Mouse (Mus musculus) macrophage (primary cell): ENCODE data around the gene Slc35g1. TPM values are rescaled to one million over a fixed set of nuclear protein-coding genes. Genes with fewer than 3 reads are reported as not detected.

Experiments
- H3K27ac ChIP-seq: fragments of 350-480 bp; formaldehyde crosslinking; 2 replicates; pipeline ENCODE4 v1.9.0; 2021
- H3K36me3 ChIP-seq: fragments of 350-480 bp; formaldehyde crosslinking; 2 replicates; pipeline ENCODE4 v1.9.0; 2021; ENCODE audit errors: inconsistent target
- H3K4me3 ChIP-seq: fragments of 350-480 bp; formaldehyde crosslinking; 2 replicates; pipeline ENCODE4 v1.9.0; 2021; ENCODE audit errors: inconsistent target
- H3K79me2 ChIP-seq: fragments of 350-480 bp; formaldehyde crosslinking; 2 replicates; pipeline ENCODE4 v1.9.0; 2021; ENCODE audit errors: inconsistent target
- WGBS: methylation state at CpG from one replicate; pipeline ENCODE4 v1.1.7; 2026; ENCODE audit warnings: inconsistent platforms; ENCODE audit not compliant: missing documents; 5-methylcytosine and 5-hydroxymethylcytosine counted together
- polyA plus RNA-seq: library from polyadenylated mRNA; stranded (reverse); fragments of 250-400 nt; gene quantifications from 3 replicates; pipeline ENCODE4 v1.2.4, GENCODE M21; 2018; ENCODE audit warnings: inconsistent platforms
- total RNA-seq, 78 experiments: library from RNA; depleted of rRNA; stranded (reverse); fragments of 250-400 nt; gene quantifications; 1 replicate in 9 of 78; 2 replicates in 24 of 78; 3 replicates in 43 of 78; 4 replicates in 2 of 78; pipeline ENCODE4 v1.2.4; 2018; ENCODE audit warnings: inconsistent platforms in 56 of 78

The Slc35g1 gene
- total RNA-seq (2018; cell fraction: chromatin; rRNA removed): 1 to 10 TPM in 16 of 26 experiments, under 1 TPM in 5, not detected in 5; 0.33 to 4.9 (median 1.7) TPM
- 1 to 10 TPM in 18 of 26 experiments, under 1 TPM in 8; 0.62 to 2.5 (median 1.2) TPM for total RNA-seq (2018; cell fraction: cytosol; rRNA removed)
- total RNA-seq (2018; cell fraction: nucleus; rRNA removed): 1 to 10 TPM in 19 of 26 experiments, under 1 TPM in 7; 0.36 to 8.5 (median 1.5) TPM
- polyA plus RNA-seq: 0.89 to 3.3 TPM (median 0.90 TPM) in 3 replicates

- peak within 1 kb of the TSS; percentile 33 for H3K4me3 ChIP-seq
- no peaks in the 10 kb centered on the region for H3K36me3 ChIP-seq
- no peaks in the 10 kb centered on the region for H3K79me2 ChIP-seq
- no peak within 1 kb of the TSS for H3K27ac ChIP-seq
- 2% methylated on average over 70 of the region's 90 CpGs for WGBS
Observed at GRCm38 (mm10) chr19:38395701-38396632, at the start of gene Slc35g1. Slc35g1 (plus strand) TSS chr19:38395980.

DNA sequence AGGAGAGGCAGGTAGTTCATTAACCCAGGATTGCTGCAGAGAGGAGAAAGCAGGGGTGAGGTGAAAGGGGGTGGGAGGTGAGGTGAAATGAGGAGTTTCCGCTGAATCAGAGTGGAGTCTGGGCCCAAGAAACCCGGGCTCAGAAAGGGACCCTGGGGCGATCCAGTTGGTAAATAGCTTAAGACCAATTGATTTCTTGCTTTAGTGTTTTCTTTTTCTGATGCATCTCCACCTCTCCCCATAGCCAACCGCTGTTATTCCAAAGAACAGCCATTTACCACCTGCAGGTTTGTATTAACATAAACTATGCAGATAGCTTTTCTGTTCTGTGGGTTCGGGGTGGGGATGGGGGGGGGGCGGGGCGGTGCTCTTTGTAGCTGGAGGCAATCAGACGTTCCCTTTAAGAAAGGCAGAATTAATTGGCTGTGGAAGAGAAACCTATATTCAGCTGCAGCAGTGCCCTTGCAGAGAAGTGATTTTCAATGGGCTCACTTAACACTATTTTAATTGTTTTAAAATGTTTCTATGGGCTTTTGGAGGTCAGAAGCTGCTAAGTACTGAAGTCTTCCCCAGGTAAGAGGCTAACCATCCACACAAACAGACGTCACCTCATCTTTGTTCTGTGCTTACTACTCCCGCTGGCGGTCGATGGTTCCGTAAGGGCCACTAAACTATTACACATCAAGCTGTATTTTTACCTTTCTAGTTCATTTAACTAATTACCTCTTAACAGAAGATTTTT lies 47.3 kb upstream of the Slc35g1 start:
- no peak overlapping the region for H3K27ac ChIP-seq
- WGBS: 53% methylated on average over 13 of the region's 13 CpGs
- H3K36me3 ChIP-seq: no peaks in the 10 kb centered on the region
- H3K79me2 ChIP-seq: no peaks in the 10 kb centered on the region
- no peak overlapping the region for H3K4me3 ChIP-seq

DNA sequence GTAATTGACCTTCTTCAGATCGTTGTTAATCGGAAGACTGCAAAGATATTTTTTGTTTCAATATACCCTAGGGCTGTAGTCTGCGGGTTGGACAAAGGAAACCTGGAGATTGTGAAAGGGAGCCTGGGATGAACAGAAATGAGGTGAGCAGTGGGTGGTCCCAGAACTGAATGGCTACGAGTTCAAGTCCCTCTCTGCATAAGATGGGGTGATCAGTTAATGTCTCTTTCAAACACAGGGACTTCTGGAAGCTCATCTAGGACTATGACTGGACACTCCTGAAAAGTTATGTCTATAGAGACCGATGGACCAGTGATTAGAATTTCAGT lies 46.8 kb upstream of the Slc35g1 start:
- H3K36me3 ChIP-seq: no peaks in the 10 kb centered on the region
- H3K4me3 ChIP-seq: no peak overlapping the region
- H3K79me2 ChIP-seq: no peaks in the 10 kb centered on the region
- H3K27ac ChIP-seq: no peak overlapping the region
- WGBS: 85% methylated on average over 5 of the region's 5 CpGs

- H3K79me2 ChIP-seq: no peaks in the 10 kb centered on the region
- H3K27ac ChIP-seq: no peak overlapping the region
- H3K4me3 ChIP-seq: no peak overlapping the region
- no peaks in the 10 kb centered on the region for H3K36me3 ChIP-seq
- WGBS: 90% methylated on average over 2 of the region's 2 CpGs
Observed at GRCm38 (mm10) chr19:38351202-38351601, 44.6 kb upstream of the Slc35g1 start.

DNA sequence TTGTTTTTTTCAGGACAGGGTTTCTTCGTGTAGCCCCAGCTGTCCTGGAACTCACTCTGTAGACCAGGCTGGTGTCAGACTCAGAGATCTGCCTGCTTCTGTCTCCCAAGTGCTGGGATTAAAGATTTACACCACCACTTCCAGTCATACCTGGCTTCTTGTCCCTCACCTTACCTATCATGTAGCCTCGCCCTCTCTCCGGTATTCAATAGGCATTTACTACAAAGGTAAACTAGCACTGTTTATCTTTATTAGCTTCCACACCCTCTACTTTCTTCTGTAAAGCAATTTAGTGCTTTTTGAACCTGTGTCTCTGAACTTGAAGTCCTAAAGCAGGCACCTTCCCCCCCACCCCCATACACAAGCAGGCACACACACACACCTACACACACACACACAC lies 44.1 kb upstream of the Slc35g1 start:
- Histone ChIP-seq H3K4me3 (no peak overlapping the region), H3K79me2 (no peaks in the 10 kb centered on the region), H3K36me3 (no peaks in the 10 kb centered on the region), H3K27ac (no peak overlapping the region)
- 73% methylated on average over 3 of the region's 3 CpGs for WGBS

- no peak overlapping the region for H3K4me3 ChIP-seq
- H3K79me2 ChIP-seq: no peaks in the 10 kb centered on the region
- no peaks in the 10 kb centered on the region for H3K36me3 ChIP-seq
- no peak overlapping the region for H3K27ac ChIP-seq
- WGBS: 36% methylated on average over 6 of the region's 6 CpGs
Observed at GRCm38 (mm10) chr19:38352495-38353130, 43.2 kb upstream of the Slc35g1 start.

GRCm38 (mm10) chr19:38354279-38354678 lies 41.5 kb upstream of the Slc35g1 start:
- no peak overlapping the region for H3K27ac ChIP-seq
- H3K79me2 ChIP-seq: no peaks in the 10 kb centered on the region
- 89% methylated on average over 1 of the region's 1 CpGs for WGBS
- H3K4me3 ChIP-seq: no peak overlapping the region
- H3K36me3 ChIP-seq: no peaks in the 10 kb centered on the region

DNA sequence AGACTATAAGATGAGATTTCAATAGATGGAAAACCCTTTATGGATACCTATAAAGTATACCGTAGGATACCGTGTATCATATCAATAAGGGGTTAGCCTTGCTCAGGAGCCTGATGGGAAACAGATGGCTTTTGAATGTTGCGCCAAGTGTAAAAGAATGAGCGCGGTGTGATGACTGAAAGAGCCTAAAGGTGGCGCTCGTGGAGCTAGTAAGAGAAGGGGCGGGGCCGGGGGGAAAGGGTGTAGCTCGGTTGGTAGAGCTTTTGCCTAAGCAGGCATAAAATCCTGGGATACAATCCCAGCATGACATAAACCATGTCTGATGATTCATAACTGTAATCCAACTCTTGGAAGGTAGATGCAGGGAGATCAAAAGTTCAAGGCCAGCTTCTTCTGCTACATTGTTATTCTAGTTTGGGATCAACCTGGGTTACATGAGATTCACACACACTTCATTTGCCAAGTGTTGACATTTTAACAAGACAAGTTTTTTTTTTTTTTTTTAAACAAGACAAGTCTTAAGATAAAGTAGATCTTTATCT lies 40.9 kb upstream of the Slc35g1 start:
- no peak overlapping the region for H3K27ac ChIP-seq
- 66% methylated on average over 10 of the region's 10 CpGs for whole genome bisulfite sequencing

DNA sequence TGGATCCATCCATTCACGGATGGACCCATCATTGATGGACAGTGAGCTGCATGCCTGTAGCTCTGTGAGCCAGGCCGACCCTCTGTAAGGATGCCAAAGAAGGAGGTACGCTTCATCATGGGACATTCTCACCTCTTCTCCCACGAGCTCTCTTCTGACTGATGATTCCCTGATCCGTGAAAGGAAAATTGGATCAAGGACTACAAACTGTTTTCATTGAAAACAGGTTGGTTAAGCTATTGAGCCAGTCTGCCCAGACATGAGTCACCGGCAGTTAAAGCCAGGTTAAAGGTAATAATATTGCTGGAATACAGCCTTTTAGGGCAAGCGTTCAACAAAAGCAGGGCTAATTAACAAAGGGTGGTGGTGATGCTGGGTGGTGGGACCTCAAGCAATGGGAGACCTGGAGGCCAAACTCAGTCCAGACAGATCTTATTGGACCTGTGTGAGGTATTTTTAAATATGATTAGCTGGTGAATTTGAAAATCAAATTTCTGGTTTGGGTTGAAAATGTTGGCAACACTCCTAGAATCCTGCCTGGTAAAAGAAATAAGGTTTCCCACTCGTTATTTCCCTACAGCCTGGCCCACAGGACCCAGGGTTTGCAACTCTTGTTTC lies 39.5 kb upstream of the Slc35g1 start:
- H3K4me3 ChIP-seq: no peak overlapping the region
- no peaks in the 10 kb centered on the region for H3K79me2 ChIP-seq
- H3K27ac ChIP-seq: no peak overlapping the region
- H3K36me3 ChIP-seq: no peaks in the 10 kb centered on the region
- WGBS: 83% methylated on average over 8 of the region's 8 CpGs

More for the DNA sequence above, 40.9 kb upstream of the Slc35g1 start:
- Histone ChIP-seq H3K79me2 (no peaks in the 10 kb centered on the region), H3K4me3 (no peak overlapping the region), H3K36me3 (no peaks in the 10 kb centered on the region)

DNA sequence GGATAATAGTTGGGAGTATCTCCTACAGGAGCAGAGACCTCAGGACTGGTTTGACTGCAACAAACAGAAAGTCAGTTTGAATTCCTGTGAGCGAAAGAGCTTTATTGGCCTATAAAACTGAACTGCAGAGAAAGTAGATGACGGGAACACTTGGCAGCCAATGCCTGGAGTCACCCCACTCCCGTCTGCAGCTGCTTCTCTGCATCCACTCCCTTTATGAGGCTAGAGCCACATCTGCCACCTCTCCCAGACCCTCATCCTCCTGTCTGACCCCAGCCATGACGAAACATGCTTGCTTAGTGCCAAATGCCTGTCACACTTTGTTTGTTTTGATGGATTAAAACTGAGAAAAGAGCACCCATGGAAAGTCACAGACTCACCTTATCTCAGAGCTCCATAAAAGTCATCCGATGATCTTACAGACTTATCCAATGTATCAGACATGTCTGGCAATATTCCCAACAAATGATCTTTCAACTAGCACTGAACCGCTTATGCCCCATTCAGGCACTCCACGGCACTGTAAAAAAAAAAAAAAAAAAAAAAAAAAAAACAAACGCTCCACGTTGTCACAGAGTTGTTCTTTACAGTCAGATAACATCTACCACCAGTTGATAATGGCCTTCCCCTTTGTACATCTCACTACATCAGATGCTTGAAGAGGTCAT lies 37.7 kb upstream of the Slc35g1 start:
- H3K36me3 ChIP-seq: no peaks in the 10 kb centered on the region
- no peak overlapping the region for H3K27ac ChIP-seq
- H3K79me2 ChIP-seq: no peaks in the 10 kb centered on the region
- WGBS: 77% methylated on average over 9 of the region's 9 CpGs
- no peak overlapping the region for H3K4me3 ChIP-seq

- no peaks in the 10 kb centered on the region for H3K36me3 ChIP-seq
- WGBS: 100% methylated on average over 1 of the region's 1 CpGs
- H3K27ac ChIP-seq: no peak overlapping the region
- H3K4me3 ChIP-seq: no peak overlapping the region
- no peaks in the 10 kb centered on the region for H3K79me2 ChIP-seq
Observed at GRCm38 (mm10) chr19:38359287-38359686, 36.5 kb upstream of the Slc35g1 start.

DNA sequence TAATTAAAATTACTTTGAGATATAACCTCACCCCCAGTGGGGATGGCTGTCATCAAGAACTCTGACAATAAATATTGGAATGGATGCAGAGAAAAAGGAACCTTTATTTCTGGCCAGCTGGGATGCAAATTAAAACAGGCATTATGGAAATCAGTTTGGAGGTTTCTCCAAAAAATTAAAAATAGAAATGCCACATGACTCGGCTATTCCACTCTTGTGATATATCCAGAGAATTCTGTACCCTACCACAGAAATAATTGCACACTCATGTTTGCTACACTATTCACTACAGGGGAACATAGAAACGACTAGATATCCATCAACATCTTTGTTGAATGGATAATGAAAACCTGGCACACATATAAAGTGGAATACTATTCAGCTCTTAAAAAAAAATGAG lies 33.9 kb upstream of the Slc35g1 start:
- H3K79me2 ChIP-seq: no peaks in the 10 kb centered on the region
- WGBS: 52% methylated on average over 2 of the region's 2 CpGs
- H3K27ac ChIP-seq: no peak overlapping the region
- no peaks in the 10 kb centered on the region for H3K36me3 ChIP-seq
- H3K4me3 ChIP-seq: no peak overlapping the region

DNA sequence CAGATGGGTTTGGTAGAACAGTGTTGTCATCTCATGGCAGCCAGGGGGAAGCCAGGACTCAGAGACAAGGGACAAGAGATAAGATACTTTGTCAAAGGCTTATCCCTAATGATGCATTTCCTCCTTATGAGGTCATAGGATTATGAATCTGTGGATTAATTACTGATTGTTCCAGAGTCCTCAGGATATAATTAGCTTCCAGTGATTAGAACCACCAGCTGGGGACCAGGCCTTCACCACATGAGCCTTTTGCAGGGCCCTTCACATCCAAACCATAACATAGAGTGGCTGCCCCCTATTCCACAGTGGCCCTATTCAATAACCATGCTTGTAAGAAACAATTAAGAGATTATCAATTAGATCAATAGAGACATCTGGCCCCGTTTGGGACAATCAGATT lies 32.4 kb upstream of the Slc35g1 start:
- WGBS: no CpG with 5 or more reads among the region's 1 CpGs
- Histone ChIP-seq H3K4me3 (no peak overlapping the region), H3K36me3 (no peaks in the 10 kb centered on the region), H3K79me2 (no peaks in the 10 kb centered on the region), H3K27ac (no peak overlapping the region)
